Mouse (Mus musculus) kidney, embryonic 15.5 days (tissue): ENCODE results near the gene Pcca. TPM values are rescaled to one million over a fixed set of nuclear protein-coding genes. Genes with fewer than 3 reads are reported as not detected.

Experiments
- ATAC-seq: fragments of 200-750 bp; cut with Nextera tagmentation; replicated peaks from 2 replicates; pipeline ENCODE4 v1.8.0; 2017; ENCODE audit warnings: moderate TSS enrichment; ENCODE audit not compliant: low FRiP score
- H3K27ac ChIP-seq: fragments of 300-500 bp; sonication (generic); 2 replicates; pipeline ENCODE4 v1.5.1; 2015; ENCODE audit warnings: mild to moderate bottlenecking, inconsistent platforms
- H3K27me3 ChIP-seq: fragments of 300-500 bp; sonication (generic); 2 replicates; pipeline ENCODE4 v1.6.1; 2015; ENCODE audit warnings: inconsistent platforms
- H3K36me3 ChIP-seq: fragments of 300-500 bp; sonication (generic); 2 replicates; pipeline ENCODE4 v1.6.1; 2015; ENCODE audit warnings: inconsistent platforms
- H3K4me1 ChIP-seq: fragments of 300-500 bp; sonication (generic); 2 replicates; pipeline ENCODE4 v1.6.1; 2015; ENCODE audit warnings: inconsistent platforms
- H3K4me2 ChIP-seq: fragments of 300-500 bp; sonication (generic); 2 replicates; pipeline ENCODE4 v1.6.1; 2015; ENCODE audit warnings: moderate library complexity, mild to moderate bottlenecking, inconsistent platforms
- H3K4me3 ChIP-seq: fragments of 300-500 bp; sonication (generic); replicated peaks from 2 replicates; pipeline ENCODE4 v1.5.1; 2015; ENCODE audit warnings: mild to moderate bottlenecking, inconsistent platforms
- H3K9ac ChIP-seq: fragments of 300-500 bp; sonication (generic); 2 replicates; pipeline ENCODE4 v1.6.1; 2015; ENCODE audit warnings: mild to moderate bottlenecking, inconsistent platforms
- H3K9me3 ChIP-seq: fragments of 300-500 bp; sonication (generic); replicated peaks from 2 replicates; pipeline ENCODE4 v1.6.1; 2016; ENCODE audit warnings: inconsistent platforms
- WGBS: fragments of 180-500 bp; shearing (Covaris S2); methylation state at CpG from one replicate; pipeline ENCODE4 v1.1.7; 2015; ENCODE audit warnings: mixed read lengths; 5-methylcytosine and 5-hydroxymethylcytosine counted together
- polyA plus RNA-seq: library from polyadenylated mRNA; unstranded; fragments of >200 nt; fragmentation: Nextera tagmentation; extraction: Ambion mirVana; gene quantifications from 2 replicates; pipeline ENCODE4 v1.2.1, GENCODE M21; 2015

Pcca gene
- polyA plus RNA-seq, 1 experiment from 2014 or later = 23.9 TPM

GRCm38 (mm10) chr14:122871841-122872580 is 337.9 kb downstream of the Pcca start:
- Histone ChIP-seq H3K9ac (no peak overlapping the region), H3K36me3 (no peaks in the 10 kb centered on the region), H3K9me3 (no peaks in the 10 kb centered on the region), H3K4me3 (no peak overlapping the region), H3K4me2 (no peak overlapping the region), H3K27me3 (no peaks in the 10 kb centered on the region), H3K27ac (no peak overlapping the region), H3K4me1 (peaks cover 2% of the 10 kb centered on the region; the same call in 1 of the 2 replicates)
- ATAC-seq = no peak
- WGBS = 65% methylated on average over 4 of the region's 4 CpGs

- no peak overlapping the region for H3K4me2 ChIP-seq
- WGBS = 85% methylated on average over 6 of the region's 6 CpGs
- ATAC-seq = no peak
- no peak overlapping the region for H3K27ac ChIP-seq
- H3K9me3 ChIP-seq = no peaks in the 10 kb centered on the region
- H3K27me3 ChIP-seq = no peaks in the 10 kb centered on the region
- no peak overlapping the region for H3K4me3 ChIP-seq
- no peaks in the 10 kb centered on the region for H3K36me3 ChIP-seq
- no peak overlapping the region for H3K9ac ChIP-seq
- H3K4me1 ChIP-seq = no peaks in the 10 kb centered on the region; the same call in 1 of the 2 replicates
These were observed 338.5 kb downstream of the Pcca start for GRCm38 (mm10) chr14:122872612-122873011.

DNA sequence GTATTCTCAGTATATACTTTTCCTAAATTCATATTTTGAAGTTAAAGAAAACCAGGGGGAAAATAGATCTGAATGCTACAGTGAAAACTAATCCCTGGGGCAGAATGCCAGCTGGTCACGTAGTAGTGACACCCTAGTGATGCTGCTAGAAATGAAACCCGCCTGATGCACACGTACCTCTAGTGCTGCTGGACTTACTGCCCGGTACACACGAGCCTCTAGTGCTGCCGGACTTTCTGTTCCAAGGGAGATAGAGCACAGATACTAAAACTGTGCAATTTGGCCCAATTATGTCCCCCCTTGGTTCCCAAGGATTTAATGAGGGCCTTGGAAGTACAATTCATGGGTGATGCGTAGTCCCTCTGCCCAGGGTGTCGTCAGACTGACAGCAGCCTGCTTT is 340.9 kb downstream of the Pcca start:
- no peak overlapping the region for H3K4me2 ChIP-seq
- 83% methylated on average over 8 of the region's 8 CpGs for WGBS
- no peak for ATAC-seq

DNA sequence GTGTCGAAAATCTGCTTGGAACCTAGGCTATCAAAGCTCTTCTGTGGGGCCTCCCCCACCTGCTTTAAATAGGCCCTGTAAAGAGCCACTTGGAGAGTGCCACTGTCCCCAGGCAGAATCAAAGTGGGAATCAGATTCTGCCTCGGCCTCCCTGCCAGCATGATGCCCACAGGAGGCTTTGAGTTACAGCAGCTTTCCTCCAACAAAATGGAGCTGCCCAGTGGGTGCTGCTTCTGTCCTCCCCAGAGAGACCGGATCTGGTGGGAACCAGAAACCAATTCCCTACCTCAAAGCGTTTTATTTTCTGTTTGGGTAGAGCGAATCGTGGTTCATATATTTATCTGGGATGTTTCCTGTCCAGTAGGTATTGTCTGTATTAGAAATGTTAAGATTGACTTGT is 341.5 kb downstream of the Pcca start:
- Histone ChIP-seq H3K4me2 (no peak overlapping the region), H3K27me3 (no peaks in the 10 kb centered on the region), H3K36me3 (no peaks in the 10 kb centered on the region), H3K9ac (no peak overlapping the region), H3K4me3 (no peak overlapping the region), H3K27ac (no peak overlapping the region), H3K9me3 (no peaks in the 10 kb centered on the region), H3K4me1 (no peaks in the 10 kb centered on the region)
- WGBS = 67% methylated on average over 6 of the region's 6 CpGs
- no peak for ATAC-seq

More for the DNA sequence above, 340.9 kb downstream of the Pcca start:
- Histone ChIP-seq H3K27ac (no peak overlapping the region), H3K4me1 (no peaks in the 10 kb centered on the region), H3K9me3 (no peaks in the 10 kb centered on the region), H3K4me3 (no peak overlapping the region), H3K36me3 (no peaks in the 10 kb centered on the region), H3K9ac (no peak overlapping the region), H3K27me3 (no peaks in the 10 kb centered on the region)

DNA sequence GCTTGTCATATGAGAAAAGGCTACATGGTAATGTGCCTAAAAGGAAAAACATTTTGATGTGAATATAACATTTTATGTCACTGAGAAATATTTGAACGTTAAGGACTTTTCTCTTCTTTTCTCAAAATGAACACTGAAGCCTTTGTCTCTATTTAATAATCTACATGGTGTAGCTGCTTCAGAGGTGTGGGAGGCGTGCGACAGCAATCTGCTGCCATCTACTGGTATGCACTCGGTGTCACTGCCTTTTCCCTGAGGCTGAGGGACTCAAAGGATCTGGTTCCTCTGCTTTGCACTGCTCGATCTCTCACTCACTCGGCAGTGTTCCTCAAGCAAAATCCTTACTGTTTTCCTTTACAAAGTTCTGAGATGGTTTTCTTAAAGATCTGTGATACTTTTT is 342.0 kb downstream of the Pcca start:
- under 1% methylated on average over 6 of the region's 6 CpGs for WGBS
- no peak overlapping the region for H3K4me3 ChIP-seq
- H3K9ac ChIP-seq = no peak overlapping the region
- no peaks in the 10 kb centered on the region for H3K27me3 ChIP-seq
- ATAC-seq = peak; percentile 95
- H3K4me1 ChIP-seq = no peaks in the 10 kb centered on the region
- H3K9me3 ChIP-seq = no peaks in the 10 kb centered on the region
- no peak overlapping the region for H3K27ac ChIP-seq
- no peaks in the 10 kb centered on the region for H3K36me3 ChIP-seq
- no peak overlapping the region for H3K4me2 ChIP-seq

DNA sequence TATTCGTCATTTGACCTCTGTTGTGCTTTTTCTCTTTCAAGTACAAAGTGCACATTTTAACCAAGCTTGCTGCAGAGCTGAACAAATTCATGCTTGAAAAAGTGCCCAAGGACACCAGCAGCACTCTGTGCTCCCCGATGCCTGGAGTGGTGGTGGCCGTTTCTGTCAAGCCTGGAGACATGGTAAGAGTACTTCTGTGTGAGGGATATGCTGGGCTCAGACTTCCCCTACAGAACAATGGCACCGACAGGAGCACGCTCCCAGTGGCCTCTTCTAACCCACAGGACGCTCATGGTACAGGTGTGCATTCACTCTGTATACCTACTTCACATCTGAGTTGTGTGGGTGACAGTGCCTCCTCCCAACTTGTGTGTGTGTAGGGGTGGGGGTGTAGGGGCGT is 342.6 kb downstream of the Pcca start:
- ATAC-seq = 0 out of 2 replicates have a peak, but pooled peaks have one; percentile 40
- Histone ChIP-seq H3K27ac (no peak overlapping the region), H3K4me1 (0 out of 2 replicates have a peak, but pooled peaks cover 3% of the 10 kb centered on the region), H3K36me3 (no peaks in the 10 kb centered on the region), H3K27me3 (no peaks in the 10 kb centered on the region), H3K4me3 (no peak overlapping the region), H3K9ac (no peak overlapping the region), H3K9me3 (no peaks in the 10 kb centered on the region), H3K4me2 (no peak overlapping the region)
- WGBS = 73% methylated on average over 7 of the region's 7 CpGs

DNA sequence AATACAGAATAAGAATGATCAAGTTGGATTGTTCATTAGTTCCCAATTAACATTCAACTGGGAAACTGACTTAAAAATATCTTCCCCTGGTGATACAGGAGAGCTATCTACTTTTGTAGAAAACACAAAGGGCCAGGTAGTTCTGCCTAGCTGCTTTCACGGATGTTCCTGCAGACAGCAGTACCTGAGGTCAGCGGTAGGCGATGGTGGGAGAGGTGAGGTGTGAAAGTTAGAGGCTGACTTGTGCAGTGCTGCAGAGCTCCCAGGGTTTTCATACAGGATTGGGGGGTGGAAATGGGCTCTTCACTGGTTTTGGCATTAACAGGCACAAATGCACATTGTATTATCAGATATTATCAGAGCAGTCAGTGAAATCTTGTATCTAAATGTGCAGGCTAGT is 343.7 kb downstream of the Pcca start:
- 79% methylated on average over 3 of the region's 3 CpGs for WGBS

DNA sequence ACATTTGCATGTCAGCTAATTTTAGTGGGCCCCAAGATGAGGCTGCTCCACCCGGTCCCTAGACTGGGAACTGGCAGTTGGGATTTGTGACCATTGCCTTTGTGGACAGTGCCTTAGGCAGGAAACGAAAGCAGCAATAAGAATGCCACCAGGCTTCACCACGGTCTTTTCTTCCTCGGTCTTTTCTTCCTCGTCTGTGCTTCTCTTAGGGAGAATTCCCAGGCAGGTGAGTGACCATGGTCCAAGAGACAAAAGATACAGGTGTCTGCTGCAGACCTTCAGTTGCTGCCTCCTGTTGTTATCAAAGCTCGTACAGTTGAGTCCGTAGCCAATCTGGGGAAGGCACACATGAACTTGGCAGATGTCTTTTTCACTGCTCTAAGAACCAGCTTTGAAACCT is 346.2 kb downstream of the Pcca start:
- H3K9me3 ChIP-seq = no peaks in the 10 kb centered on the region
- H3K4me2 ChIP-seq = no peak overlapping the region
- H3K9ac ChIP-seq = no peak overlapping the region
- no peak overlapping the region for H3K4me3 ChIP-seq
- peaks cover 24% of the 10 kb centered on the region for H3K4me1 ChIP-seq
- H3K27me3 ChIP-seq = no peaks in the 10 kb centered on the region
- no peak for ATAC-seq
- H3K27ac ChIP-seq = no peak overlapping the region
- H3K36me3 ChIP-seq = no peaks in the 10 kb centered on the region
- 60% methylated on average over 7 of the region's 7 CpGs for WGBS

More for the DNA sequence above, 343.7 kb downstream of the Pcca start:
- no peaks in the 10 kb centered on the region for H3K9me3 ChIP-seq
- ATAC-seq = no peak
- H3K36me3 ChIP-seq = no peaks in the 10 kb centered on the region
- H3K4me2 ChIP-seq = no peak overlapping the region
- H3K27me3 ChIP-seq = no peaks in the 10 kb centered on the region
- H3K4me3 ChIP-seq = no peak overlapping the region
- no peak overlapping the region for H3K9ac ChIP-seq
- peaks cover 11% of the 10 kb centered on the region for H3K4me1 ChIP-seq
- no peak overlapping the region for H3K27ac ChIP-seq

DNA sequence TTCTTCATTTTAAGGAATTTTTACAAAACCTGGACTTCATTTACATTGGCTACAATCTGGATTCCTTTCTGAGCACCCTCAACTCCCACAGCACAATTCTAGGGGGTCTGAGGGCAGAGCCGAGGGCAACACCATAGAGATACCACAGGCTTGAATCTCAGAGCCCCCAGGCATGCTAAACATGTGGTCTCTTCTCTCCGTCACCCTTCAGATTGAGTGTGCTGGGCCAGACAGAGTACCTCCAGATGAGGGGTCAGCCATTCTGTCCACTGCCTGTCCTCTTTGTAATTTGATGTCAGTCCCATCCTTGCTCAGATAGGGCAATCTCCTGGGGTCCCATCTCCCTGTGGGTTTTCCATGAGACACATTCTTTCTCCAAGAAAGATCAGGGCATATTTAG is 347.6 kb downstream of the Pcca start:
- Histone ChIP-seq H3K36me3 (no peaks in the 10 kb centered on the region), H3K4me1 (peaks cover 24% of the 10 kb centered on the region), H3K27me3 (no peaks in the 10 kb centered on the region), H3K4me3 (no peak overlapping the region), H3K9me3 (no peaks in the 10 kb centered on the region), H3K9ac (no peak overlapping the region), H3K27ac (no peak overlapping the region), H3K4me2 (no peak overlapping the region)
- no peak for ATAC-seq
- WGBS = 52% methylated on average over 2 of the region's 2 CpGs

GRCm38 (mm10) chr14:122882201-122882639 is 348.1 kb downstream of the Pcca start:
- Histone ChIP-seq H3K4me1 (peaks cover 24% of the 10 kb centered on the region), H3K27me3 (no peaks in the 10 kb centered on the region), H3K4me2 (no peak overlapping the region), H3K9ac (no peak overlapping the region), H3K36me3 (no peaks in the 10 kb centered on the region), H3K27ac (no peak overlapping the region), H3K9me3 (no peaks in the 10 kb centered on the region), H3K4me3 (no peak overlapping the region)
- WGBS = 61% methylated on average over 9 of the region's 9 CpGs
- no peak for ATAC-seq

DNA sequence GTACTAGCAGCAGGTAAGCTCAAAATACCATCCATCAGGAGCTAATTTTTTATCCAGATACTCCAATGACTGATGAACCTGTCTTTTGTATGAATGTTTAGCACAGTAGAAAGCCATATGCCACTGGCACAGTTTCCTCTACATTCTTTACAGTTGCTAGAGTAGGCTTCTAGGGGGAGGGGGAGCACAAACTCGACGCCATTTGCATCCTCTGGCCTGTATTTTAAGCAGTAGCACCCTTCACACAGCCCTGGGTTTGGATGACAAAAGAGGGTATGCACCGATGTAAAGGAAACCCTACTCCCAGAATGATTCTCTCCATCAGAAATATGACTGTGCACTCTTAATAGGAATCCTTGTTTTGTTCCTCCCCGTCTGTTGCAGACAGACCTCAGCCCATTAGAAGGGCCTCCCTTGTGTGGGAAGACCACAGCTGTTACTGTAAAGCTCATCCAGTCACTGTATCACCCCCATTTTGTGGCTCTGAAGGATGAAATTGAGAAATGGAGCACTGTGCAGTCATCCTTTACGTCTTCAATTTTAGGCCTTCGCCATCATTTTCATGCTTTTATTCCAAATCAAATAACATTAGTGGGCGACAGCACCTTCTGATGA is 348.8 kb downstream of the Pcca start:
- Histone ChIP-seq H3K4me2 (no peak overlapping the region), H3K4me3 (no peak overlapping the region), H3K9ac (no peak overlapping the region), H3K27me3 (no peaks in the 10 kb centered on the region), H3K27ac (no peak overlapping the region), H3K36me3 (no peaks in the 10 kb centered on the region), H3K4me1 (peaks cover 24% of the 10 kb centered on the region), H3K9me3 (no peaks in the 10 kb centered on the region)
- no peak for ATAC-seq
- 82% methylated on average over 7 of the region's 7 CpGs for WGBS

DNA sequence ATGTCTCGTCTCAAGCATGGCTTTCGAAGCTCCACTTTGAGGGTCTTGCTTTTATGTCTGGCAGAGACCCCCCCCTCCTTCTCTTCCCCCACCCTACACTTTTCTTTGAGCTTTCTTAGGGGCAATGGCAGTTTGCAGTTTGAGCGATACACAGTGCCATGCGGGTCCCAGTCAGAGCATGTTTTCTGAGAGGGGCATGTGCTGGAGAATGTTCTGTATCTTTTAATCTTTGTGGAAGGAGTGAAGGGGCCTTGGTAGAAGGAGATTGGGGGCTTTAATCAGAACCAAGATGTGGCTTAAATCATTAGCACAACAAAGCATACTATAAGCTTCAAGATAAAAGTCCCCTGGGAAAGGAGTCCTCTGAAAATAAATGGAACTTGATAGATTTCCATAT is 349.3 kb downstream of the Pcca start:
- Histone ChIP-seq H3K9me3 (no peaks in the 10 kb centered on the region), H3K36me3 (no peaks in the 10 kb centered on the region), H3K4me2 (no peak overlapping the region), H3K9ac (no peak overlapping the region), H3K4me3 (no peak overlapping the region), H3K27ac (no peak overlapping the region), H3K4me1 (peaks cover 24% of the 10 kb centered on the region), H3K27me3 (no peaks in the 10 kb centered on the region)
- WGBS = 79% methylated on average over 4 of the region's 4 CpGs
- 0 out of 2 replicates have a peak, but pooled peaks have one; percentile 18 for ATAC-seq
